Mouse (Mus musculus) hindbrain, embryonic 14.5 days (tissue): ENCODE results near the gene Rbms1. TPM values are rescaled to one million over a fixed set of nuclear protein-coding genes. Genes with fewer than 3 reads are reported as not detected.

Source experiments
- ATAC-seq: fragments of 200-750 bp; cut with Nextera tagmentation; 2 replicates; pipeline ENCODE4 v1.8.0; 2017; ENCODE audit warnings: moderate number of reproducible peaks, mild to moderate bottlenecking, moderate TSS enrichment, moderate library complexity; ENCODE audit not compliant: low FRiP score
- DNase-seq: peaks from one replicate; pipeline ENCODE4 v3.0.0-alpha.2; 2015; ENCODE audit warnings: low spot score
- H3K27ac ChIP-seq: fragments of 300-500 bp; sonication (generic); 2 replicates; pipeline ENCODE4 v1.5.1; 2014; ENCODE audit warnings: mild to moderate bottlenecking, moderate library complexity
- H3K27me3 ChIP-seq: fragments of 300-500 bp; sonication (generic); 2 replicates; pipeline ENCODE4 v1.6.1; 2014; ENCODE audit warnings: mild to moderate bottlenecking, low read length, mixed read lengths; ENCODE audit not compliant: control insufficient read depth, insufficient read depth
- H3K36me3 ChIP-seq: fragments of 300-500 bp; sonication (generic); replicated peaks from 2 replicates; pipeline ENCODE4 v1.6.1; 2014; ENCODE audit not compliant: control insufficient read depth, insufficient read depth
- H3K4me1 ChIP-seq: fragments of 300-500 bp; sonication (generic); replicated peaks from 2 replicates; pipeline ENCODE4 v1.6.1; 2014; ENCODE audit warnings: antibody characterized with exemption, low read length, mixed read lengths; ENCODE audit not compliant: control insufficient read depth, insufficient read depth
- H3K4me2 ChIP-seq: fragments of 300-500 bp; sonication (generic); replicated peaks from 2 replicates; pipeline ENCODE4 v1.6.1; 2014; ENCODE audit warnings: mild to moderate bottlenecking, moderate library complexity
- H3K4me3 ChIP-seq: fragments of 300-500 bp; sonication (generic); replicated peaks from 2 replicates; pipeline ENCODE4 v1.5.1; 2014; ENCODE audit warnings: mild to moderate bottlenecking, low read length
- H3K9ac ChIP-seq: fragments of 300-500 bp; sonication (generic); 2 replicates; pipeline ENCODE4 v1.6.1; 2014
- H3K9me3 ChIP-seq: fragments of 300-500 bp; sonication (generic); 2 replicates; pipeline ENCODE4 v1.6.1; 2016; ENCODE audit warnings: low read length; ENCODE audit not compliant: control insufficient read depth
- WGBS: fragments of 180-500 bp; shearing (Covaris S2); extraction: QIAGEN DNeasy Blood & Tissue Kit; methylation state at CpG from one replicate; pipeline ENCODE4 v1.1.7; 2014; 5-methylcytosine and 5-hydroxymethylcytosine counted together
- polyA plus RNA-seq: library from polyadenylated mRNA; unstranded; fragments of >200 nt; fragmentation: Nextera tagmentation; extraction: Ambion mirVana; gene quantifications from 2 replicates; pipeline ENCODE4 v1.2.1, GENCODE M21; 2014

Rbms1 gene
- polyA plus RNA-seq, 1 experiment from 2014 or later, result 64.9 TPM

DNA sequence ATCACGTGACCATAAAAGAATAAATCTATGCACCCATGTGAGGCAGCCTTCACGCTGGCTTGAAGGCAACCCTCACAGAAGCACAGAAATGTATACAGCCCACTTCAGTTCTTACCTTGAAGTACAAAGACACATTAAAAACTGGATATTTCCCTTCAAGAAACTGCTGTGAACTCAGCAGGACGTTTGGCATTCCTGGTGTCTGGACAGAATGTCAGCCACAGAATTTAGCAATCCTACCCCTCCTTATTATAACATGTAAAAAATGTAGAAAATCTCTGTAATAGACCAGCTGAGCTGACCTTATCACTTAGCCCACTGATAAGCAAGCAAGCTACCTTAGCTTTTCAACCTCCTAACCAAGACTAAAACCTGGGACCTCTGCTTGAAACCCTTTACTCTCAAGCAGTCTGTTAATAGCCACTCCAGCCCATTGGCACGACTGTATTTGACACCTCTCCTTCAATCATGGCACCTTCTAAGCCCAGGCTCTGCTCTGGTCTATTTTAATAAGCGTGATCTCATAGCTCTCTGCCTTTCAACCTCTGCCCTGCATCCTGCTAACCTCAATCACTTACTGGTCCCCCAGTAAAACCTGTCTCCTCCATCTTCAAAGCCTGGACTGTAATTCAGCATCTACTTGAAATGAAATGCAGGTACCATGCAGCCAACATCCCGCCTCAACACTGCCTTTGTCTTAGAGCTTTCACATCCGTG is 90.7 kb downstream of the Rbms1 start:
- Histone ChIP-seq H3K4me2 (no peak overlapping the region), H3K27me3 (no peaks in the 10 kb centered on the region), H3K36me3 (no peaks in the 10 kb centered on the region), H3K4me3 (no peak overlapping the region), H3K4me1 (peaks cover 6% of the 10 kb centered on the region; the same call in 1 of the 2 replicates), H3K9ac (no peak overlapping the region), H3K27ac (no peak overlapping the region), H3K9me3 (no peaks in the 10 kb centered on the region)
- ATAC-seq (no peak), DNase-seq (no peak)
- WGBS, result 72% methylated on average over 7 of the region's 7 CpGs

DNA sequence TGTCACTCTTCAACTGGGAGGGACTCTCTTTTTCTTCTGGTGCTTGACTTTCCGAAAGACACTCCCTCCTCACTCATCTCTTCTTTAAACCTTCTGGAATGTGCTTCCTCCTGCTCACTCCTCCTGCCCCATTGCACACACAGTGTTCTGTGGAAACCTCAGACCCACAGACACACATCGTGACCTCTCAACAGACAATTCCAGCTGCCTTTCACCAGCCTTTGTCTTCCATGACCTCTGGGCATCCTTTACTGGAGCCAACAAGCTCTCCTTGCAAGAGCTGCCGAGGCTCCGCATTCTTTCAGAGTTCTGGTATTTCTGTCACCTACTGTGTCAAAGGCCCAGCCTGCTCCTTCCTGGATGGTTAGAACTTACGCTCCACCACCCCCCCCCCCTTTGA is 92.0 kb downstream of the Rbms1 start:
- H3K27me3 ChIP-seq, result no peaks in the 10 kb centered on the region
- WGBS, result 10% methylated on average over 5 of the region's 5 CpGs
- no peak overlapping the region for H3K9ac ChIP-seq
- no peak overlapping the region for H3K4me3 ChIP-seq
- DNase-seq (no peak), ATAC-seq (no peak)
- no peaks in the 10 kb centered on the region for H3K9me3 ChIP-seq
- no peaks in the 10 kb centered on the region for H3K36me3 ChIP-seq
- H3K4me1 ChIP-seq, result 0 out of 2 replicates have a peak, but pooled peaks cover 1% of the 10 kb centered on the region
- H3K27ac ChIP-seq, result no peak overlapping the region
- no peak overlapping the region for H3K4me2 ChIP-seq

DNA sequence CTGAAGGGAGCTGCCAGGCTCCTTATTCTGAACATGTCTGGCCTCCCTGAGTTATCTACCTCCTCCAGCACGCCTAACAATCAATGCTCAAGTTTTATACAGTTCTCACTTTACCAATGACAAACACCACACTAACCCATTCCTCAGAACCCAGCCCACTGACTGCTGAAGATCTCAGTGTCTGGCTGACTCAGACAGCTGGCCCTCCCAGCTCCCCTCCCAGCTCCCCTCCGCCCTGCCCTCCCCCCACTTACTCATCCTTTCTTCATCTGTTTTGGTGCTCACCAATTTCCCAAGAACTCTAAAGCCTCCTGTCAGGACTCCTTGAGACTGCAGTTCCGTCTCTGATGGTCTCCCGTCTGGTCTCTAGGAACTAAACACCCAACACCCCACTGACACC is 92.5 kb downstream of the Rbms1 start:
- WGBS, result 29% methylated on average over 4 of the region's 4 CpGs
- Histone ChIP-seq H3K4me3 (no peak overlapping the region), H3K9ac (no peak overlapping the region), H3K4me1 (0 out of 2 replicates have a peak, but pooled peaks cover 4% of the 10 kb centered on the region), H3K36me3 (no peaks in the 10 kb centered on the region), H3K27me3 (no peaks in the 10 kb centered on the region), H3K4me2 (no peak overlapping the region), H3K9me3 (no peaks in the 10 kb centered on the region), H3K27ac (no peak overlapping the region)
- DNase-seq (no peak), ATAC-seq (no peak)

DNA sequence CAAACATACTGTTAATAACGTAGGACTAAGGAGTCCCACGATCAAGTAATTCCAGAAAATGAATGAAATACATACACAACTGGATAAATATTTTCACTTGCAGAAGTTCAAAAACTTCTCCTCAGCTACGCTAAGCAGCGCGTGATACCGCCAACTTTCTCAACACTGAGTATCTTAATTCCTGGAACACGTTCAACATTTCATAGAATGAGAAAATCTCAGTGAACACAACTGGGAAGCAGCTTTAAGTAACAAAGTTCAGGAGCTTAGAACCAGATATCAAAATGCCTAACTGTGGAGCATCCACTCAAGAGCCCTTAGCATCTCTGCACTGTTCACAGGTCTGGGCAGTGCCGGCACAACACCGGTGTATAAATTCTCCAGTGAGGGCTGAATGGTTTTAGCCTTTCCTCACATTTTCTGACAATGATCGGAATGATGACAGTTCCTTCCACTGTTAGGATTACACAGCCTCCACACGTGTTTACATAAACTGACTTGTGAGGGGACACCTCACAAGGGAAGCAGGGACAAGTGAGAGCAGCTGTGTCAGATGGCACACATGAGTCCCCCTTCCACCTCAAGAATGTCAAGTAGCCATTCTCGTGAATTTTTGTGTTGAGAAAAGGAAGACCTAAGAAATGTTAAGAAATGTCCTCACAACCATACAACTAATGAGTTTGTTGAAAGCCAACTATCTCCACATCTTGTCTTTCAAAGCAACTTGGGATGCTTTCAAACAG is 93.8 kb downstream of the Rbms1 start:
- no peak for DNase-seq
- WGBS, result 83% methylated on average over 12 of the region's 12 CpGs
- Histone ChIP-seq H3K4me1 (0 out of 2 replicates have a peak, but pooled peaks cover 4% of the 10 kb centered on the region), H3K9ac (no peak overlapping the region), H3K9me3 (no peaks in the 10 kb centered on the region), H3K27me3 (no peaks in the 10 kb centered on the region), H3K36me3 (no peaks in the 10 kb centered on the region), H3K4me3 (no peak overlapping the region), H3K27ac (no peak overlapping the region), H3K4me2 (no peak overlapping the region)
- no peak for ATAC-seq

DNA sequence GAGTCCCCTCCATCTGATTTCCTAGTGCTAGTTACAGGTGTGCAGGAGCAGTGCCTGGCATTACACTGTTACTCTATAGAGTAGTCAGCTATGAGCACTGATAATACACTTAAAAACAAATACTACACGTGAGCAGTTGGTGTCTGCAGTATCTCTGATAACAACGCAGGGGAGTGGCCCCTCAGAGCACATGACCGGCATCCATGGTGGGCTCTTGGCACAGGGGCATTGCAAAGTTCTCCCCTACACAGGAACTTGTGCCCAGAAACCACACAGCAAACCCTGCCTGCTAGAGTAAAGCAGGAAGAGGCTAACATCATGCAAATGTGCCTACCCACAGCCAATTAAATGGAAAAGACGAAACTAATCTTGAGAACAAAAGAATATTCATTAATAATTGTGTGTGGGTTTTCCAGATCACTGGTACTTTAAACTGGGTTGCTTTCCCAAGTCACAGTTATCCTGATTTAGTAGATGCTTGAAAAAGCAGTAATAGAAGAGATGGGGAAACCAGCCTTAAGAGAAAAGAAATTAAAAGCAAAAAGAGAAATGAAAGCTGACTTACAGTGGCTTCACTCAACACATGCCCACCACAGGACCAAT is 94.8 kb downstream of the Rbms1 start:
- no peak overlapping the region for H3K4me3 ChIP-seq
- ATAC-seq, result no peak
- no peak for DNase-seq
- H3K4me2 ChIP-seq, result no peak overlapping the region
- no peak overlapping the region for H3K9ac ChIP-seq
- 82% methylated on average over 4 of the region's 4 CpGs for WGBS
- H3K4me1 ChIP-seq, result 0 out of 2 replicates have a peak, but pooled peaks cover 7% of the 10 kb centered on the region
- H3K27ac ChIP-seq, result no peak overlapping the region
- H3K27me3 ChIP-seq, result no peaks in the 10 kb centered on the region
- no peaks in the 10 kb centered on the region for H3K36me3 ChIP-seq
- no peaks in the 10 kb centered on the region for H3K9me3 ChIP-seq

DNA sequence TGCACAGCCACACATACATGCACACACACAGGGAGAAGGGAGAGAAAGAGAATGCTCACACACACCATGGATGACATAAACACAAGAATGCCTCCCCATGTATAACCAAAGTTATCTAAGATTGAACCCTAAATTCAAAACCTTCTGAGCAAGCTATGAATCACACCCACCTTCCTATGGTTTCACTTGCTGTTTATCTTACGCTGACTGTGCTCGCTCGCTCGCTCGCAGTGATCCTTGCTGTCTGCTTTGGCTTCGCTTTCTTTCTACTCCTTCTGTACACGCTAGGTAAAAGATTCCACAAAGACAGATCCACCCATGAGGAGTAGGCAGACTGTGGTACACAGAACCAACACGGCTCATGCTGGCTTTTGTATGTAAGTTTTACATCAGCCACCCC is 95.7 kb downstream of the Rbms1 start:
- ATAC-seq, result no peak
- 96% methylated on average over 8 of the region's 8 CpGs for WGBS

DNA sequence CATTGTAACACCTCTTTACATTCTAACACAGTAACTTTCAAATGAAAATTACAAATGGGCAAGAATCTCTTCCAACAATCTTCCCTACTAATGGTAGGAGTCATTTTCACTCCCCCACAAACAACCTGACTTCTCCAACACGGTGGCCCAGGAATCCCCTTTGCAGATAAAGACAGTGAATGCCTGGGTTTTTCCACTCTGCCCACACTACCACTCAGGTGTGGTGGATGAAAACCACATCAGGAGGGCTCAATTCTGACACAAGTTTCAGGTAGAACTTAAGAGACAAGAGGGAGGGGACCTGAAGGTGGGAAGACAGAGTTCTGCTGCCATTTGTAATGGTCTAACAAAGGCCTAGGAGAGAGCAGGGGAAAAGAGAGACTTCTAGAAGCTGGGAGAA is 97.1 kb downstream of the Rbms1 start:
- H3K9me3 ChIP-seq, result no peaks in the 10 kb centered on the region
- DNase-seq (no peak), ATAC-seq (no peak)
- H3K4me3 ChIP-seq, result no peak overlapping the region
- WGBS, result 91% methylated on average over 1 of the region's 1 CpGs
- H3K4me2 ChIP-seq, result no peak overlapping the region
- H3K9ac ChIP-seq, result no peak overlapping the region
- H3K27ac ChIP-seq, result no peak overlapping the region
- no peaks in the 10 kb centered on the region for H3K36me3 ChIP-seq
- 0 out of 2 replicates have a peak, but pooled peaks cover 7% of the 10 kb centered on the region for H3K4me1 ChIP-seq
- no peaks in the 10 kb centered on the region for H3K27me3 ChIP-seq

More for the DNA sequence above, 95.7 kb downstream of the Rbms1 start:
- no peak overlapping the region for H3K4me3 ChIP-seq
- H3K4me2 ChIP-seq, result no peak overlapping the region
- 0 out of 2 replicates have a peak, but pooled peaks cover 7% of the 10 kb centered on the region for H3K4me1 ChIP-seq
- H3K9ac ChIP-seq, result no peak overlapping the region
- no peaks in the 10 kb centered on the region for H3K36me3 ChIP-seq
- no peaks in the 10 kb centered on the region for H3K27me3 ChIP-seq
- no peak overlapping the region for H3K27ac ChIP-seq
- no peaks in the 10 kb centered on the region for H3K9me3 ChIP-seq
- DNase-seq, result no peak

DNA sequence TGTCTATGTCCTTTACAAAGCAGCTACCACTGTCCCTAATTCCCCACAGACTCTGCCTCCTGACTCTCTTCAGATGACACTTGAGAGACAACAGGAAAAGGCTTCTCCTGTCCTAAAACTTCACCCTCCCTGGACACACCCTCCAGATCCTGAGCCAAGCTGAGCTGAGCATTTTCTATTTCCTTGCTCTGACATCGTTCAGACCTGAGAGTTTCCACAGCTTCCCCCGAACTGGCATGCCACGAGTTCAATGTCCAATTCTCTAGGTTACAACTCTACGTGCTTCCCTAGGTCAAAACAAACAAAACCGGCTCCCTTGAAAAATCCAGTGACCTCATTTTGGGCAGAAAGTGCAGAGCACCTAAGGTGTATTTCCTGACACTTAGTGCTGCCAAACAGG is 98.0 kb downstream of the Rbms1 start:
- H3K9ac ChIP-seq, result no peak overlapping the region
- 68% methylated on average over 5 of the region's 5 CpGs for WGBS
- H3K4me1 ChIP-seq, result 0 out of 2 replicates have a peak, but pooled peaks cover 7% of the 10 kb centered on the region
- H3K9me3 ChIP-seq, result no peaks in the 10 kb centered on the region
- ATAC-seq, result no peak
- no peak for DNase-seq
- H3K36me3 ChIP-seq, result no peaks in the 10 kb centered on the region
- H3K27ac ChIP-seq, result no peak overlapping the region
- no peak overlapping the region for H3K4me2 ChIP-seq
- no peaks in the 10 kb centered on the region for H3K27me3 ChIP-seq
- no peak overlapping the region for H3K4me3 ChIP-seq

DNA sequence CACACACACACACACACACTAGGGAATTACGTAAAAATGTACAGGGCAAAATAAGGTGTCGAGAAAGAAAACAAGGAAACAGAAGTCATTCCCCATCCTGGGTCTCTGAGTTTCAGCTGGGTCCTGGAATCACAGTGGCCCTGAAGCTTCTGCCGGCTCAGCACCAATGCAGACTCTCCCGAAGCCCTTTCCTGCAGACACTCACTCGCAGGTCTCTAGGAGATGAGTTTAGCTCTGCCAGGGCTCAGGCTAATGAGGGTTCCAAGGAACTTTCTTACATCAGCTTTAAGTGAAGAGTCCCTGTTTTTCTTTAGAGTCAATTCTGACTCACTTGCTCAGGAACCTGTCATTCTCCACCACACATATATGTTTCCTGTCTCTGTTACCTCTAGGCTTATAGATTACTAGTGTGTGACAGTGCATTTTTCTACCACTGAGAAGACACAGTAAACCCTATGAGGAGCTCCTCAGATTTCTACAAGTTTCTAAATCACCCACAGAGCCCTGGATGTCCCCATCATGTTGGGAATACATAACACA is 98.7 kb downstream of the Rbms1 start:
- ATAC-seq, result no peak
- no peak overlapping the region for H3K27ac ChIP-seq
- no peak for DNase-seq

More for the DNA sequence above, 98.7 kb downstream of the Rbms1 start:
- no peaks in the 10 kb centered on the region for H3K27me3 ChIP-seq
- H3K9me3 ChIP-seq, result no peaks in the 10 kb centered on the region
- no peak overlapping the region for H3K9ac ChIP-seq
- no peak overlapping the region for H3K4me3 ChIP-seq
- WGBS, result 76% methylated on average over 5 of the region's 5 CpGs
- no peaks in the 10 kb centered on the region for H3K36me3 ChIP-seq
- H3K4me2 ChIP-seq, result no peak overlapping the region
- 0 out of 2 replicates have a peak, but pooled peaks cover 7% of the 10 kb centered on the region for H3K4me1 ChIP-seq
